Mouse (Mus musculus): Measurements from ENCODE around the gene Wbp2.
A peak's percentile ranks its signal among the peaks of the same experiment; 100 is the strongest.
"Not testable (repeated sequence)": the region's sequence is repeated elsewhere in the genome, so short reads cannot be mapped to it uniquely, and the experiment has no call there.

Gene Wbp2

DNA sequence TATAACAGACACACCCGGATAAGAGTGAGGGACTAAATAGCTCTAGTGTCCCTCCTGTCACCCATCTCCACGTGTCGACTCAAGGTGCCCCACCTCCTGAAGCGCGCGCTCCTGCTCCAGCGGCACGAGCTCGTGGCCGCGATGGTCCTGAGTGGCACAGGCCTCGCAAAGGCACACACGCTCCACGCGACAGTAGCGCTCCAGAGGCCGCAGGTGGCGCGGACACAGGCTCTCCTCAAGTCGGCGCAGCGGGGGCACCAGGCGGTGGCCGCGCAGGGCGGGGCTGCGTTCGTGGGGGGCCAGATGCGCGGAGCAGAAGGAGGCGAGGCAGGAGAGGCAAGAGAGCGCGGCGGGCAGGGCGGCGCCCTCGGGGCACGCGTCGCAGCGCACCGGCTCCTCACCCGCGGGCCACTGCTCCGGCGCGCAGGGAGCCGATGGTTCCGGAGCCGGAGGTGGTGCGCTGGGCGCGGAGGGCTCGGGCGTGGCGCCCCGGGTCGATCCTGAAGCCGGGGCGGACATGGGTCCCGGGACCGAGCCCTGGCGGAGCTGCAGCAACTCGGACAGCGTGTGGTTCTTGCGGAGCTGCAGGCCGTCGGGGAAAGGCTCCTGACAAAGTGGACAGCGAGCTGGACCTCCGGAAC is 22.8 kb upstream of the Wbp2 start:
- no peak for DNase-seq (ENCODE audit: low spot score)

DNA sequence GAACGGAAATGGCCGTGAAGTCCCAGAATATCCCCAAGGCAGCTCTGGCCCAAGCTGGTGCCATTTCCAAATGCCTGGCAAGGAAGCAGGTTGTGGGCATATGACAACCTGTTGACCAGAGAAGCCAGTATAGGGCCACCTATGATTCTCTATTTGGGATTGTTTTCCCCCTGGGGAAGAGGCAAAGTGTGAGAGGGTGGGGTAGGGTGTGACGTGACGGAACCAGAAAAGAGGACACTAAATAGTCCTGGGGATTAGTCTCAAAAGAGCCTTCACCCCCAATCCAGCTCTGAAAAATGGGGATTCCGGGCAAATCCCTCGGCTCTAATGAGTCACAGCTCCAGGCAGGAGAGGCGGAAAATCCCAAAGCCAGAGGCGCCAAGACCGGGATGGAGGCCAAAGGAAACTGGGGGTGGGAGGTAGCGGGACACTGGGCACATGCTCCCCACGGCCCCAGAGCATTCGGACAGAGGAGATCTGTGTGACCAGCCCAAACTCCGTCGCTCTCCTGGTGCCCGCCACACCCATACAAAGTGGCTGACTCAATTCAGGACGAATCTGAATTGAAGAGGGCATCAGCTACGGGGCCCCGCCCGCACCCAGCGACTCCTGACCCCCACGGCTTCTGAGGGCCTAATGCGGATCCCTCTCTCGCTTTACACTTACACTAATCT is 21.8 kb upstream of the Wbp2 start:
- no peak for DNase-seq (ENCODE audit: low spot score)

DNA sequence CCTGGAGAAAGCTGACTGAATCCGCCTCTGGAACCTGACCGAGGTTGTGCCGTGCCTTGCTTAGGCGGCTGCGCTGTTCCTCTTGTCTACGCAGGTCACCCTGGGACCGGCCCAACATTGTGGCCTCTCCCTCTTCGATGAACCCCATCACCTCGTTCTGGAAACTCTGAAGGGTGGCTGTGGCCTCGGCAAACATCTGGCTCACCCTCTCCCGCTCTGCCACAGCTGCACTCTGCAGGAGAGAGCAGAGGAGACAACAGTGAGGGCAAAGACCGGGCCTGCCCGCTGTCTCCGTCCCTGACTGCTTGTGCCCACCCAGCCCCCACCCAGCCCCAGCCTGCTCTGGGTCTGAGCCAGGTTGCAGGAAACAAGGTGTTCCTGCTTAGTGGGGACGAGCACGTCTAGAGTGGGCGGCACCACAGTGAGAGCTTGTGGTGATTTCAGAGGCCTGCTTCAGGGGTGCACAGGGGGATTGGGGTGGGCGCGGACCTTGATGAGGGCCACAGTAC is 21.0 kb upstream of the Wbp2 start:
- DNase-seq (ENCODE audit: low spot score) = no peak

DNA sequence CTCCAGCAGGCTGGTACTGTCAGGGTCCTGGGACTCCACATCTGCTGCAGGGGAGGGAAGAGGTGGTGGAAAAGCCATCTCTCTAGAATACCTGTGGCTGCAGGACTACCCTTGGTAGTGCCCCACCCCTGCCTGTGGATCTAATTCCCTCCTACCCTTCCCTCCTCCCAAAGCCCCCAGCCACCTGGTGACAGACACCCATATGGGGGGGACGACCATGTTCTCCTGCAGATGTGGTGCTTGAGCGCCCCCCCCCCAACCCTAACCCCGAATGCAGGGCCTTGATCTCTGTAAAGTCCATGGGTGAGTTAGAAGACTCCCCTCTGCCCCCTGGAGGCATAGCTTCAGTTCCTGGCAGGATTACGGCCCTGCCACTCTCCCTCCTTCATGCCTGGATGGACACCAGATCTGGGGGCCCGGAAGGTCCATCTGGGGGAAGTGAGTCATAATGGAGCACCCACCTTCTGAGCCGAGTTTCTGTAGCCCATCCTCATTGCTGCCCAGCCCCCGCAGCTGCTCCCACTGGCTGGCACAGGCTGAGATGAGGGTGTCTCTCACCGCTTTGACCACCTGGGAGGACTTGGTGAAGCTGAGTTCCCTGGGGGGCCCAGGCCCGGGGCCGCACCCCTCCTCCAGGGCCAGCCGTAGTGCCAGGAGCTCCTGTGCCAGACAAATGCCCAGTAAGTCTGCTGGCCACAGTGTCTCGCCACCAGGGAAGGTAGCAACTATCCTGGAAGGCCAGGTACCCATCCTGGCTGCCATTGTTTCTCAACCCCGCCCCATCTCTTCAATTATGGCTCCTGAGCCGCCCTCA is 20.4 kb upstream of the Wbp2 start:
- DNase-seq (ENCODE audit: low spot score) = no peak

DNA sequence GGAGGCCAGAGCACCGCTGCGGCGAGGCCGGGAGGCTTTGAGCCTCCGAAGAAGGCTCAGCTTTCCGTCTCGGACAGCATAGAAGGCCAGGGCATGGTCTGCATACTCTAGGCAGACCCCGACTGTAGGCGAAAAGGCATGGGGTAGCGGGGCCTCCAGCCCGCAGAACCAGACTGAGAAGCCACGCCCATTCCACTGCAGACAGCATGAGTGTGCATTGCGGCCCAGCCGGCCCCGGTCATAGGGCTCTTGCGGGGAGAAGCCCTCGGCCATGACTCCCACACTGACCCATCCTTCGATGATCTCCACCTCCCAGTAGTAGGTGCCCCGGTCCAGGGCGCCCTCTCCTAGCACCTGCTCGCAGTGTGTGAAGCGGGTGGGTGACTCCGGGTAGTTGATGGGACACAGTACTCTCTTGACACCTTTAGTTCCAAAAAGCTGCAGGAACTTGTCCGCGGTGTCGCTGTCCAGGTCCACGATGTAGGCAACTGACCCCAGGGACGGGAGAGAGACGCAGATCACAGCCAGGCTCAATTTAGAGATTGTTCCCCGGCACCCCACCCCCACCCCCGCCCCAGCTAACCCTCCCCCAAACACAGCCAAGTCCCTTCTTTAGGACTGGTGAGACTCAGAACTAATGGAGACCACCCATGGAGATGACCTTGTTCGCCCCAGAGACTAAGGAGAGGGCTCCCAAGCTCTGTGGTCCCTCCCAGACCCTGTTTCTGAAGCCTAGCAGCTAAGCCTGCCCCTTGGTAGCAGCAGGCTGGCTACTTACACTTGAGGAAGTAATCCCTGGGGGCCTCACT is 19.6 kb upstream of the Wbp2 start:
- DNase-seq (ENCODE audit: low spot score) = peak; percentile 56

DNA sequence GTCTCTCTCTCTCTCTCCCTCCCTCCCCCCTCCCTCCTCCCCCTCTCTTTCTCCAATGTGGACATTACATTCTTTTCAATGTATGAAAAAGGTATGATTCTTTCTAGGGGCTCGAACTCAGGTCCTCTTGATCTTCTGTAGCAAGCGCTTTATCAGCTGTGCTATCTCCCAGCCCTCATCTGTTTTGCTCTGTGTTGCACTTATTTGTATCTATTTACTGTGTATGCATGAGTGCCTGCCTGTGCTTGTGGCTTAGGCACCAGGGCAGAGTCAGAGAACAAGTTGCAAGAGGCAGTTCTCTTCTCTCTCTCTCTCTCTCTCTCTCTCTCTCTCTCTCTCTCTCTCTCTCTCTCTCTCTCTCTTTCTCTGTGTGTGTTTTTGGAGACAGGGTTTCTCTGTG is 18.3 kb upstream of the Wbp2 start:
- no peak for DNase-seq (ENCODE audit: low spot score)

DNA sequence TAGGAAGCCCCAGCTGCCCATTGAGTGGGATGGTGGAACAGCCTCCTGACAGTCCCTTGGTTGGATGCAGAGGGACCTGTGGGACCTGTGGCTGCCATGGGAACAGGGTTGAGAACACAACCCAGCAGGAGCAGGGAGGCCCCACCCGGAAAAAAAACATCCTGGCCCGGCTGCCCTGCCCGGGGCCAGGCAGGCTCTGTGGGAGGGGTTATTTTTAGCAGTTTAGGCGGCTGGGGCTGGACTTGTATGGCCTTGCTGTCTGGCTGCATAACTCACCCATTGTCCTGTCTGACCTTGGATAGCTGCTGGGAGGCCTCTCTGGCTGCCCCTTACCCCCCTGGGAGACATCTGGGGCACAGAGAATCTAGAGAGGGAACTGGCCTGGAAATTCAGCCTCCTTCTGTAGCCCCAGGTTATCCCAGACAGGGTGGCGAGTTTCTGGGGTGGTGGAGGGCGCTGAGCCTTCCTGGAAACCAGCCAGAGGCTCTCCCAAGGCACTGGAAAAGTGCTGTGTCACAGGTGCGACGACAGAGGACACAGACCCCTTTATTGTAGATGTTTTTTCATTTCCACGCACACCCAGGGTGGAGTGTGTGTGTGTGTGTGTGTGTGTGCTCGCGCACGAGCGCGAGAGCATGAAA is 17.3 kb upstream of the Wbp2 start:
- peak; percentile 71 for DNase-seq (ENCODE audit: low spot score)

DNA sequence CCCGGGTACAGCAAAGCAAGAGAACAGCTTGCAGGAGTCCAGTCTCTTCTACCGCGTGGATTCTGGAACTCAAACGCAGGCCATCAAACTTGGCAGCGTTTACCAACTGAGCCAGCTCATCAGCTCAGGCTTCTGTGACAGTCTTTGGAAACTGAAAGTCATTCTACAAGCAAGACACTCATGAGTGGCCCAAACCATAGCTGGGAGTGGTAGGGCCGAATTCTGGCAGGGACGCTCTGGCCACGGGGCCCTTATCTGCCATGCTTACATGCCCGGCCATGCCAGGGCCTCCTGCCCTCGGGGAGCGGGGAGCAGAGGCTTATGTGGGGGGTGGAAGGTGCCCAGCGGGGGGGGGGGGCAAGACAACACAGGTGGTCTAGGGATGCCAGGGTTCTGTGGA is 16.8 kb upstream of the Wbp2 start:
- no peak for DNase-seq (ENCODE audit: low spot score)

DNA sequence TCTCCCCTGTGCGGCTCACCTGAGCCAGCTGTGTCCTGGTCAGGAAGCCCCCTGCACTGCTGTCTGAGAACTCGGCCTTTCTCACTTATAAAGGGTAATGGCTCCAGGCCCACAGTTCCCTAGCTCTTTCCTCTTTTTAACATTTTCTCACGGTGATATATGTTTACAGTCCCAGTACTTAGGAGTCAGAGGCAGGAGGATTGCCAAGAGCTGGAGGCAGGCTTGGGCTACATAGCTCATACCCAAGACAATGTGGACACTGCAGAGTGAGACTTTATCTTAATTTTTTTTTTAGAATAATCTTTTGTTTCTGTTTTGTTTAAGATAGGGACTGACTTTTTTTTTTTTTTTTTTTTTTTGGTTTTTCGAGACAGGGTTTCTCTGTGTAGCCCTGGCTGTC is 15.7 kb upstream of the Wbp2 start:
- DNase-seq (ENCODE audit: low spot score) = no peak

DNA sequence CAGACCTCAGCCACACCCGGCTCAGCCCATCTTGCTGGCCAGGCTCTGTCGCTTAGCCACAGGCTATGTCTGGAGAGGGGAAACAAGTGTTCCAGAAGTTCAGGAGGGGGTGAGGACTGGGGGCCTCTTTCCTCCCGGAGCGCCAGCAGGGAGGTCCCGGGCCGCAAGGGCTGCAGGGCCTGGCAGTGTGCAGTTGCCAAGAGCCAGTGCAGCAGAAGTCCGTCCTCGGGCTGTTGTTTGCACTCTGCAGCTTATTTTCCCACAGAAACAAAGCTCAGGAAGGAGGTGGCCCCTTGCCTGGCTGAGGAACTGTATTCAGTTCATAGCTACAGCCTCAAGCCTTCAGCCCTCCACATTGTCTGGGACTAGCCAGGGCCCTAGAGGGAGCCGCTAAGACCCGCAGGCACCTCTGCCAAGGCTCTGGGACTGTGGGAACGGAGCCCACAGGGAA is 15.2 kb upstream of the Wbp2 start:
- DNase-seq (ENCODE audit: low spot score) = peak; percentile 44

DNA sequence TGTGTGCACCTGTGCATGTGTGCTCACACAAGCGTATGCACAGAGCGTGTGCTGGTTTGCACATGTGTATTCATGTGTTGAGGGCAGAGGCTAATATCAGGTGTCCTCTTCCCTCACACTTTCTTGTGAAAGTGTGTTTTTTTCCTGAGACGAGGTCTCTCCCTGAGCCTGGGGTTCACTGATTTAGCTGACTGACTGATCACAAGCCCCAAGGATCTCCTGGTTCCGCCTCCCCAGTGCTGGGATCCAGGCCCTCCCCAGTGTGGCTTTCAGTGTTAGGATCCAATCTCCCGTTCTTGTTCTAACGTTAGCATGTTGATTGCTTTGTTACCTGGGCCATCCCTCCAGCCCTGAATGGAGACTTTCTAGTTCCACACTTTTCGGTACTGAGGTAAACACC is 14.0 kb upstream of the Wbp2 start:
- DNase-seq (ENCODE audit: low spot score) = no peak

DNA sequence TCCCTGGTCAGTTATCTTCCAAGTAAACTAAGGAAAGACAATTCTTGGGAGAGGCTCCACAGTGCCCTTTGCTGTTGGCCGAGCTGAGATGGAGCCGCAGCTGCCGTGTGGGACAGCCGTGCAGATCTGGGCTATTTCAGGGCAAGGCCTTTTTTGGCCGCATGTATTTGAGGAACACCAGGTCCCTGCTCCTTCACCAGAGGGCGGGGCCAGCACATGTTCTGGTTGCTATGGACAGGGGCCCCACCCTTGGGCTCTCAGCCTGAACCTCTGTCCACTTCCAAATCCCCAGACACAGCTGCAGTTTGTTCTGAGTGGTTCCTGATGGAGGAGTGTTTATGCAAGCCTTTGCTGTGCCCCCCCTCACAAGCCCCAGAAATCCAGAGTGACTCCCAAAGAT is 13.6 kb upstream of the Wbp2 start:
- no peak for DNase-seq (ENCODE audit: low spot score)

DNA sequence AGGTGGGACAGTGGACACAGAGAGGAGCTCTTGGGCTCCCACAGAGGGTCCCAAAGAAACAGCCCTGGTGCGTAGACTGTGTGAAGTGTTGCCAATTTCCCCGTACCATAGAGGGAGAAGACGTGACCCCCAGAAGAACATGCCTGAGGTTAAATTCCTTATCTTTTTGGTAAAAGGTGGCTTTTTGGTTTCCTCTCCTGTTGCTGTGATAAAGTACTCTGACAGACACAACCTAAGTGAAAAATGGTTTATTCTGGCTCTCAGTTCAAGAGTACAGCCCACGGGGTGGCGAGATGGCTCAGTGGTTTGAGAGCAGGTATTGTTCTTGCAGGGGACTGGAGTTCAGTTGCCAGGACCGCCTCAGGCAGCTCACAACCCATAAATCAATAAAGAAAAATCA is 12.7 kb upstream of the Wbp2 start:
- no peak for DNase-seq (ENCODE audit: low spot score)

DNA sequence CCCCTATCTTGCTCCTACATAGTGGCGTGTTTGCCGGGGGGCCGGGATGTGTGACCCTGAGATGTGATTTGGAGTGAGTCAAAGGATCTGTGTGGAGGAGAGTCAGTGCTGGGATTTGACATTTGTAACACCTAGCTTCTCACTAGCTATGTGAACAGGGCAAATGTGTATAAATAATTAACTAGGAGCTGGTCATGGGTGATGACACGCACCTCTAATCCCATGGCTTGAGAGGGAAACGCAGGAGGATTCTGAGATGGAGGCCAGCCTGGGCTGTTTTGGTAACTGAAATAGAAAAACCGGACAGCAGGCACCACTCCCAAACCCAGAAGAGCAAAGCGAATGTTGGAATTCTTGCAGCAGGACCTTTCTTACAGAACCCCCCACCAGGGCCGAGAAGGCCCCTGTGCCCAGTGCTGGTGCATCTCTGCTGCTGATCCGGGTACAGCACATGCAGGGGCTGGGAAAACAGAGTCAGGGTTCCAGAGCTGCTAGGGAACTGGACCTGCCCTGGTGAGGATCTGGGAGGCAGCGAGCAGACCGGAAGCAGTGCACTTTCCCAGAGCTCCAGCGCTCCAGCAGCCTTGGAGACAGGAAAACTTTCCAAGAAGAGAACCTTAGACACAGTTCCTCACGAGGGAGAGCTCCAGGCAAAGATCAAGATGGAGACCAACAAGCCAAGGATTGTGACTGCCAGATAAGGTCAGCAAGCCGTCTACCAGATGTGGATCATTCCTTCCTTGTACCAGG is 12.1 kb upstream of the Wbp2 start:
- DNase-seq (ENCODE audit: low spot score) = no peak

DNA sequence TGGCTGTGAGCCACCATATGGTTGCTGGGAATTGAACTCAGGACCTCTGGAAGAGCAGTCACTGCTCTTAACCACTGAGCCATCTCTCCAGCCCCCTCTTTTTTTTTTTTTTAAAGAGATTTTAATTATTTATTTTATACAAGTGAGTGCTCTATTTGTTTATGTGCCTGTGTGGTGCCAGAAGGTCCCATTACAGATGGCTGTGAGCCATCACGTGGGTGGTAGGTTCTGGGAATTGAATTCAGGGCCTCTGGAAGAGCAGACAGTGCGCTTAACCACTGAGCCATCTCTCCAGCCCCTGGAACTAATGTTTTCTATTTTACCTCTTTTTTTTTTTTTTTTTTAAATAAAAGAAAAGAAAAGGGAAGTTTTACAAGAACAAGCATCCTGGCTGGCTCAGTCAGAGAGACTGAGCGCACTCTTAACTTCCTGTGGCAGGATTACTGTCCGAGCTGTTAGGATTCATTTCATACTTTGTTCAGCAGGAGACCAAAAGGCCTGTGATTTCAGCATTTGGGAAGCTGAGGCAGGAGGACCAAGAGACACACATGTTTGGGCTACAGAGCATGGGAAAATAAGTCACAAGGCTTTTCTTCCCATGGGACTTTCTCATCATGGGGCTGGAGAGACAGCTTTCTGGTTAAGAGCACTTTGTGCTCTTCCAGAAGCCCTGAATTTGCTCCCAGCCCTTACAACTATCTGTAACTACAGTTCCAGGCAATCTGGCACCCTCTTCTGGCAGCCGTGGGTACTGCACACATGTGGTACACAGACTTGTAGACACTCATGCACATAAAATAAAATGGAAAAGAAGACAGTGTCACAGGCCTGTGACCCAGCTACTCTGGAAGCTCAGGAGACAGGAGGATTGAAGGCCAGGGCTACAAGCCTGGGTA is 9.7 kb upstream of the Wbp2 start:
- DNase-seq (ENCODE audit: low spot score) = peak; percentile 33

DNA sequence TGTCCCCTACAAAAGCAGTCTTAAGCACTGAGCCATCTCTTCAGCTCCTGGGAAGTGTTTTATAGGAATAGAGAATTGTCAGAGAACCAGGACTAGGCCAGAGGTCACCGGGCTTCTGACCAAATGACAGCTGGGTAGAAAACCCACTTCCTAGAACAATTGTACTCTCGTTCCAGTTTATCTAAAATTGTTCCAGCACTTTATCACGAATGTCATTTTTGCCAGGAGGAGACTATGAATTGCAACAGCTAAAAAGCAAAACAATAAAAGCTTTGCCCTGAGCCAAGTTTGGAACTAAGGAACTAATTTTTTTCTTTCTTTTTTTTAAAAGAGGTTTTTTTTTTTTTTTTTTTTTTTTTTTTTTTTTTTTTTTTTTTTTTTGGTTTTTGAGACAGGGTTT is 8.8 kb upstream of the Wbp2 start:
- no peak for DNase-seq (ENCODE audit: low spot score)

DNA sequence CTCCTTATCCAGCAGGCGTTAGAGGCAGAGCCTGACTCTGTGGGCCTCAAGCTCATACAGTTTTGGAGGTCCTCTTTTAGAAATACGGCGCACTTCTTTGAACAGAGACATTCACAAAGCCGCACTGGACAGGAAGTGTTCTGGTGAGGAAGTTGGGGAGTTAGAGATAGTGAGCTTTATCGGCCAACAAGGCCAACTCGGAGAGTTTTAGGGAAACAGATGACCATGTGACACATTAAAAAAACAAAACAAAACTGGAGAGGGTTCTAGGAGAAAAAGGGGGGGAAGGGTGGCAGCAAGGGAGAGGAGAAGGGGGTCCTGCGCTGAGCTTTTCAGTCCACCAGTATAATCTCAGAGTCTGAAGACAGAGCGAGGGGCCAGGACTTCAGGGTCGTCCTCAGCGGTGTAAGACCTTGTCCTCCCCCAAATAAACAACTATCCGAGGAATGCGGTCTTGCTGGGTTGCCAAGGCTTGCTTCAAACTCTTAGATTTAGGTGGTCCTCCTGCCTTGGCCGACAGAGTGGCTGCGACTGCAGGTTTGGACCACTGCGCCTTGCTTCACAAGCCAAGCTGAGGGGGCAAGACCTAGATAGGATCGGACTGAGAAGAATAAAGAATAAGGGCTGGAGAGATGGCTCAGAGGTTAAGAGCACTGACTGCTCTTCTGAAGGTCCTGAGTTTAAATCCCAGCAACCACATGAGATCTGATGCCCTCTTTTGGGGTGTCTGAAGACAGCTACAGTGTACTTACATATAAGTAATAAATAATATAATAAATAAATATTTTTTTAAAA is 7.2 kb upstream of the Wbp2 start:
- DNase-seq (ENCODE audit: low spot score) = no peak

DNA sequence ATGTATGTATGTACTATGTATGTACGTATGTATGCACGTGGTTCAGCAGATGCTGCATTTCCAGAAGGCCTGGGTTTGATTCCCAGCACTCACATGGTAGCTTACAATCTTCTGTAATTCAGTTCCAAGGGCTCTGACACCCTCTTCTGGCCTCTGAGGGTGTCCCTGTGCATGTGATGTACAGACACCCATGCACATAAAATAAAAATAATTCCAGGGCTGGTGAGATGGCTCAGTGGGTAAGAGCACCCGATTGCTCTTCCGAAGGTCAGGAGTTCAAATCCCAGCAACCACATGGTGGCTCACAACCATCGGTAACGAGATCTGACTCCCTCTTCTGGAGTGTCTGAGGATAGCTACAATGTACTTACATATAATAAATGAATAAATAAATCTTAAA is 6.2 kb upstream of the Wbp2 start:
- not testable (repeated sequence) for DNase-seq (ENCODE audit: low spot score)

DNA sequence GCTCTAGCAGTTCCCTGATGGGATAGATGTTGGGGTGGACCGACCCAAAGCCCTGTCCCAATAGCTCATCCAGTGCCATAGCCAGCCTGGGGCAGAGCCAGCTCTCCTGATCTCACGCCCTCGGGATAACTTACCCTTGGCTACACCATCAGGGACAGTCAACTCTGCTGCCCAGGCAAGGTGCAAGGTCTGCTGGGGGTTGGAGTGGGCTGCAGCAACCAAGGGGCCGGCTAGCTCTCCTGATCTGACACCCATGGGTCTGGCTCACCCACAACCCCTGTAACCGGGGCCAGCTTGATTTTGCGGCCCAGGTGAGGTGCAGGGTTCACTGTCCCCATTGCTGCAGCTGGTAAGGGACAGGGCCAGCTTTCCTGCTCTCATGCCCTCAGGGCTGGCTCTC is 4.8 kb upstream of the Wbp2 start:
- no peak for DNase-seq (ENCODE audit: low spot score)
